Mouse (Mus musculus): ENCODE results near the gene Ap3d1.

Gene Ap3d1

GRCm38 (mm10) chr10:80702536-80703390 lies 39.3 kb downstream of the Ap3d1 start:
- peak; percentile 92 for DNase-seq (ENCODE audit: low spot score)

GRCm38 (mm10) chr10:80701721-80702535 lies 40.1 kb downstream of the Ap3d1 start, which contains the start of the genes Mob3a and Izumo4:
Mob3a (minus strand) TSS chr10:80701977.
Izumo4 (plus strand) TSS chr10:80702184.
- DNase-seq (ENCODE audit: low spot score) = peak; percentile 98

- no peak for DNase-seq (ENCODE audit: low spot score)
Observed at GRCm38 (mm10) chr10:80700732-80701131, 41.3 kb downstream of the Ap3d1 start.

- no peak for DNase-seq (ENCODE audit: low spot score)
Observed at GRCm38 (mm10) chr10:80700038-80700504, 42.0 kb downstream of the Ap3d1 start.

GRCm38 (mm10) chr10:80698605-80699004 lies 43.5 kb downstream of the Ap3d1 start:
- DNase-seq (ENCODE audit: low spot score) = no peak

- no peak for DNase-seq (ENCODE audit: low spot score)
Observed at GRCm38 (mm10) chr10:80697812-80698211, 44.3 kb downstream of the Ap3d1 start.

GRCm38 (mm10) chr10:80697393-80697787 lies 44.7 kb downstream of the Ap3d1 start:
- DNase-seq (ENCODE audit: low spot score) = no peak

- DNase-seq (ENCODE audit: low spot score) = no peak
Observed at GRCm38 (mm10) chr10:80696502-80697392, 45.3 kb downstream of the Ap3d1 start.

- DNase-seq (ENCODE audit: low spot score) = no peak
Observed at GRCm38 (mm10) chr10:80695801-80696501, 46.1 kb downstream of the Ap3d1 start.

GRCm38 (mm10) chr10:80695186-80695585 lies 46.9 kb downstream of the Ap3d1 start:
- no peak for DNase-seq (ENCODE audit: low spot score)

GRCm38 (mm10) chr10:80694159-80694938 lies 47.7 kb downstream of the Ap3d1 start:
- no peak for DNase-seq (ENCODE audit: low spot score)

GRCm38 (mm10) chr10:80693401-80694045 lies 48.5 kb downstream of the Ap3d1 start:
- DNase-seq (ENCODE audit: low spot score) = no peak

GRCm38 (mm10) chr10:80692249-80693165 lies 49.6 kb downstream of the Ap3d1 start:
- no peak for DNase-seq (ENCODE audit: low spot score)

GRCm38 (mm10) chr10:80687850-80688249 lies 54.2 kb downstream of the Ap3d1 start:
- no peak for DNase-seq (ENCODE audit: low spot score)

GRCm38 (mm10) chr10:80686617-80687016 lies 55.4 kb downstream of the Ap3d1 start:
- no peak for DNase-seq (ENCODE audit: low spot score)

- no peak for DNase-seq (ENCODE audit: low spot score)
Observed at GRCm38 (mm10) chr10:80684984-80685383, 57.1 kb downstream of the Ap3d1 start.

GRCm38 (mm10) chr10:80684214-80684613 lies 57.9 kb downstream of the Ap3d1 start:
- DNase-seq (ENCODE audit: low spot score) = no peak

GRCm38 (mm10) chr10:80683647-80684046 lies 58.4 kb downstream of the Ap3d1 start:
- no peak for DNase-seq (ENCODE audit: low spot score)

- DNase-seq (ENCODE audit: low spot score) = no peak
Observed at GRCm38 (mm10) chr10:80682003-80682402, 60.1 kb downstream of the Ap3d1 start.

Data from testis, postnatal 14 days (tissue).